Comparison of ENCODE assay signal across 9 mouse cellular contexts in the genomic region with DNA sequence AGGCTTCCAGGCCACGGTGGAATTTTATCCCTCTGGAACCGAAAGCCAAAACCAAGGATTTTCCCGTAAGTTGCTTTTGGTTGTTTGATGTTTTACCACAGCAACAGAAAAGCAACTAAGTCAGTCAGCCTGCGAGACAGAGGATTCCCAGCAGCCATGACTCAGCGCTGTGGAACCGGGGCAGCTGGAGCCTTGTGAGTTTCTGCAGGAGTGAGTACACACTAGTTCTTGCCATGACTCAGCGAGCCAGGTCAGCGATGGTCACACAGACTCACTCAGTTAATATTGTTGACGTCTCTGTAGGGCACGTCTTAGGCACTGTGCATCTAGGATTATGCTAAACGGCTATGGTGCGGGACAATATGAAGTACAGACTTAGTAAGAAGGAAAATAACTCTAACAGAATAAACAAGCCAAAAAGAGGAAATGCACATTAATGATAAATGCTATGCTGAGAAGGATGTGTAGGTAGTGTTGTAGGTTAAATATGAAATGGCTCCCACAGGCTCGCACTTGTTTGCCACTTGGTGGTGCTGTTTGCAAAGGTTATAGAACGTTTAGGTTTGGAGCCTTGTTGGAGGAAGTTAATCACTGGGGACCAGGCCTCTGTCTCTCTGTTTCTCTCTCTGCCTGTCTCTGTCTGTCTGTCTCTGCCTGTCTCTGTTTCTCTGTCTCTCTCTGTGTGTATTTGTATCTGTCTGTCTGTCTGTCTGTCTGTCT. TPM values are rescaled to one million over a fixed set of nuclear protein-coding genes. Genes with fewer than 3 reads are reported as not detected.
DNase-seq lines count a peak whose midpoint lies in the region; ATAC-seq lines count a peak whose summit lies in the region.
"Had no signal": no experiment of that assay in that cellular context is flagged by ENCODE, and none has a peak within 500 bp of the region (broad histone marks: within the 10 kb centered on the region; RNA-seq: fewer than 3 reads in every experiment).

No protein-coding gene starts in this region.

- intact Hi-C loops in left cerebral cortex, postnatal 25 days (cut with DNase I) = loop anchor here (2.0 kb wide), 1 partner anchor 62 kb away; no protein-coding TSS in a partner anchor

- DNase-seq in kidney, adult 9 months = peak; percentile 10
- no peak for DNase-seq in kidney, adult 11 months
- DNase-seq in CD4-positive, CD25-positive, alpha-beta regulatory T cell, adult 2 months (ENCODE audit: low read depth, low spot score) = peak; percentile 85
- DNase-seq in T-cell, adult 2 months (ENCODE audit: low spot score) = peak; percentile 67
- peak; percentile 65 for DNase-seq in embryo, embryonic 10.5 days (ENCODE audit: low spot score)
- DNase-seq in left cerebral cortex, postnatal 25 days (ENCODE audit: low spot score in 2 of 2) = peak; percentile 56 to 87
- DNase-seq in testis, postnatal 10 days (ENCODE audit: low spot score) = no peak

- peak; percentile 50 for ATAC-seq in neutrophil, adult 5-6 weeks (ENCODE audit: extremely low read depth, insufficient number of reproducible peaks, low FRiP score, poor library complexity, severe bottlenecking)

RNA-seq across cellular contexts. Expression of a gene that starts 30.3 kb away (rescaled TPM):
- 10 to 100 TPM; 37.5 to 40.6 TPM for total RNA-seq in left cerebral cortex, postnatal 25 days (2021)
- total RNA-seq in neutrophil, adult 5-6 weeks (2017) = 0.58 and 1.5 TPM in 2 replicates

RNA-seq across cellular contexts. Expression of a gene that starts 37.4 kb away (rescaled TPM):
- total RNA-seq in left cerebral cortex, postnatal 25 days (2021) = not detected
- total RNA-seq in neutrophil, adult 5-6 weeks (2017) = 1.1 and 2.1 TPM in 2 replicates
- total RNA-seq: gastrocnemius, adult 8-10 months had no signal

Comparison
In these comparisons a context has a peak if more than half of its experiments do, and no peak if none do; other contexts are left out.
1. DNase-seq: peak in kidney, adult 9 months (single experiment), CD4-positive, CD25-positive, alpha-beta regulatory T cell, adult 2 months (single experiment), T-cell, adult 2 months (single experiment), embryo, embryonic 10.5 days (single experiment) and left cerebral cortex, postnatal 25 days (2 of 2); none in kidney, adult 11 months (single experiment) and testis, postnatal 10 days (single experiment).
2. RNA of a gene that starts 30.3 kb away (total RNA-seq): 37.5 to 40.6 TPM in left cerebral cortex, postnatal 25 days; 0.58 to 1.5 TPM in neutrophil, adult 5-6 weeks; every median in the first group is over 10 times any median in the second.